Mouse (Mus musculus) MEL (cell line): ENCODE measurements around the gene Trim47.

Source experiments
- CHD2 ChIP-seq: IDR thresholded peaks from 2 replicates; pipeline ENCODE4 v1.6.1; 2011; ENCODE audit warnings: low read length, improper control_type of control experiment
- CTCF ChIP-seq, 3 experiments: IDR thresholded peaks in 2 of 3; conservative IDR thresholded peaks in 1 of 3; 2 replicates each; pipeline ENCODE4 v1.5.1; 2011 to 2012; ENCODE audit warnings: low read length in 3 of 3, low read depth in 2 of 3, mild to moderate bottlenecking in 2 of 3, improper control_type of control experiment in 1 of 3, inconsistent platforms in 1 of 3, mixed read lengths in 1 of 3, moderate library complexity in 1 of 3; ENCODE audit not compliant: control insufficient read depth in 1 of 3, insufficient read depth in 1 of 3, poor library complexity in 1 of 3, severe bottlenecking in 1 of 3
- E2F4 ChIP-seq: IDR thresholded peaks from 2 replicates; pipeline ENCODE4 v1.6.1; 2011; ENCODE audit warnings: low read depth, low read length, improper control_type of control experiment, borderline replicate concordance
- EP300 ChIP-seq, 2 experiments: IDR thresholded peaks; 2 replicates each; pipeline ENCODE4 v1.6.1; 2011; ENCODE audit warnings: improper control_type of control experiment in 2 of 2, low read length in 2 of 2, low read depth in 1 of 2, mild to moderate bottlenecking in 1 of 2
- HCFC1 ChIP-seq: IDR thresholded peaks from 2 replicates; pipeline ENCODE4 v1.6.1; 2012; ENCODE audit warnings: low read depth, mild to moderate bottlenecking, inconsistent platforms, low read length, improper control_type of control experiment, moderate library complexity
- MAX ChIP-seq: IDR thresholded peaks from 2 replicates; pipeline ENCODE4 v1.6.1; 2011; ENCODE audit warnings: low read length, improper control_type of control experiment
- POLR2A ChIP-seq, 2 experiments: IDR thresholded peaks; 2 replicates each; pipeline ENCODE4 v1.6.1; 2011 to 2012; ENCODE audit warnings: low read length in 2 of 2, mild to moderate bottlenecking in 2 of 2, control low read depth in 1 of 2, improper control_type of control experiment in 1 of 2, low read depth in 1 of 2, moderate library complexity in 1 of 2; ENCODE audit not compliant: control insufficient read depth in 1 of 2, insufficient read depth in 1 of 2, poor library complexity in 1 of 2
- RCOR1 ChIP-seq: IDR thresholded peaks from 2 replicates; pipeline ENCODE4 v1.6.1; 2012; ENCODE audit warnings: low read depth, mild to moderate bottlenecking, inconsistent platforms, low read length, improper control_type of control experiment
- SIN3A ChIP-seq: IDR thresholded peaks from 2 replicates; pipeline ENCODE4 v1.6.1; 2012; ENCODE audit warnings: low read length, improper control_type of control experiment, inconsistent platforms
- SMC3 ChIP-seq: IDR thresholded peaks from 2 replicates; pipeline ENCODE4 v1.6.1; 2011; ENCODE audit warnings: low read depth, low read length, improper control_type of control experiment
- USF1 ChIP-seq: IDR thresholded peaks from 2 replicates; pipeline ENCODE4 v1.6.1; 2014; ENCODE audit warnings: low read depth, mild to moderate bottlenecking, inconsistent platforms, low read length, improper control_type of control experiment, moderate library complexity

- TF ChIP-seq CTCF (IDR thresholded peaks at IDR 0.05 in 2 of 3, conservative IDR thresholded peaks at IDR 0.05 in 1 of 3; ENCODE audit: control insufficient read depth in 1 of 3, insufficient read depth in 1 of 3, low read depth in 2 of 3, low read length in 3 of 3, poor library complexity in 1 of 3, severe bottlenecking in 1 of 3) (peak; percentile 66 to 96 (median 95)), MAX (peak; percentile 78), USF1 (peak; percentile 81), CHD2 (no peak), RCOR1 (no peak), POLR2A (IDR thresholded peaks at IDR 0.05; ENCODE audit: control insufficient read depth in 1 of 2, insufficient read depth in 1 of 2, low read depth in 1 of 2, low read length in 2 of 2, poor library complexity in 1 of 2) (peak; percentile 44 to 46; a peak in 2 of 4 replicates), SIN3A (peak; percentile 56), EP300 (IDR thresholded peaks at IDR 0.05; ENCODE audit: low read depth in 1 of 2, low read length in 2 of 2) (0 out of 4 replicates have a peak, but pooled peaks of 1 of the 2 experiments have one; percentile 5), HCFC1 (no peak; the same call in 1 of the 2 replicates), E2F4 (no peak), SMC3 (peak; percentile 64)
These were observed 39.5 kb downstream of the Trim47 start for GRCm38 (mm10) chr11:116087194-116088130.
